Mouse (Mus musculus) forebrain, embryonic 15.5 days (tissue): Measurements from ENCODE around the gene Gm12216. TPM values are rescaled to one million over a fixed set of nuclear protein-coding genes. Genes with fewer than 3 reads are reported as not detected.

Experiments used
- ATAC-seq: fragments of 200-750 bp; cut with Nextera tagmentation; replicated peaks from 2 replicates; pipeline ENCODE4 v1.8.0; 2017; ENCODE audit warnings: mild to moderate bottlenecking, moderate TSS enrichment, moderate library complexity
- H3K27ac ChIP-seq: fragments of 300-500 bp; sonication (generic); replicated peaks from 2 replicates; pipeline ENCODE4 v1.5.1; 2015; ENCODE audit warnings: mild to moderate bottlenecking, inconsistent platforms
- H3K27me3 ChIP-seq: fragments of 300-500 bp; sonication (generic); 2 replicates; pipeline ENCODE4 v1.6.1; 2015; ENCODE audit warnings: inconsistent platforms
- H3K36me3 ChIP-seq: fragments of 300-500 bp; sonication (generic); 2 replicates; pipeline ENCODE4 v1.6.1; 2015; ENCODE audit warnings: mild to moderate bottlenecking, inconsistent platforms
- H3K4me1 ChIP-seq: fragments of 300-500 bp; sonication (generic); 2 replicates; pipeline ENCODE4 v1.6.1; 2015; ENCODE audit warnings: inconsistent platforms
- H3K4me2 ChIP-seq: fragments of 300-500 bp; sonication (generic); replicated peaks from 2 replicates; pipeline ENCODE4 v1.6.1; 2015; ENCODE audit warnings: mild to moderate bottlenecking, inconsistent platforms
- H3K4me3 ChIP-seq: fragments of 300-500 bp; sonication (generic); 2 replicates; pipeline ENCODE4 v1.5.1; 2015; ENCODE audit warnings: mild to moderate bottlenecking, inconsistent platforms
- H3K9ac ChIP-seq: fragments of 300-500 bp; sonication (generic); replicated peaks from 2 replicates; pipeline ENCODE4 v1.6.1; 2015; ENCODE audit warnings: mild to moderate bottlenecking, inconsistent platforms
- H3K9me3 ChIP-seq: fragments of 300-500 bp; sonication (generic); 2 replicates; pipeline ENCODE4 v1.6.1; 2016; ENCODE audit warnings: inconsistent platforms
- WGBS: fragments of 180-500 bp; shearing (Covaris S2); methylation state at CpG from one replicate; pipeline ENCODE4 v1.1.7; 2015; ENCODE audit warnings: mixed read lengths; 5-methylcytosine and 5-hydroxymethylcytosine counted together
- microRNA-seq: library from miRNA; unstranded; fragments of <30 nt; microRNA quantifications from one replicate; pipeline ENCODE4, GENCODE M21; 2016
- polyA plus RNA-seq: library from polyadenylated mRNA; unstranded; fragments of >200 nt; fragmentation: Nextera tagmentation; extraction: Ambion mirVana; gene quantifications from 2 replicates; pipeline ENCODE4 v1.2.1, GENCODE M21; 2015

Gm12216 gene
- polyA plus RNA-seq, 1 experiment from 2014 or later, result not detected

DNA sequence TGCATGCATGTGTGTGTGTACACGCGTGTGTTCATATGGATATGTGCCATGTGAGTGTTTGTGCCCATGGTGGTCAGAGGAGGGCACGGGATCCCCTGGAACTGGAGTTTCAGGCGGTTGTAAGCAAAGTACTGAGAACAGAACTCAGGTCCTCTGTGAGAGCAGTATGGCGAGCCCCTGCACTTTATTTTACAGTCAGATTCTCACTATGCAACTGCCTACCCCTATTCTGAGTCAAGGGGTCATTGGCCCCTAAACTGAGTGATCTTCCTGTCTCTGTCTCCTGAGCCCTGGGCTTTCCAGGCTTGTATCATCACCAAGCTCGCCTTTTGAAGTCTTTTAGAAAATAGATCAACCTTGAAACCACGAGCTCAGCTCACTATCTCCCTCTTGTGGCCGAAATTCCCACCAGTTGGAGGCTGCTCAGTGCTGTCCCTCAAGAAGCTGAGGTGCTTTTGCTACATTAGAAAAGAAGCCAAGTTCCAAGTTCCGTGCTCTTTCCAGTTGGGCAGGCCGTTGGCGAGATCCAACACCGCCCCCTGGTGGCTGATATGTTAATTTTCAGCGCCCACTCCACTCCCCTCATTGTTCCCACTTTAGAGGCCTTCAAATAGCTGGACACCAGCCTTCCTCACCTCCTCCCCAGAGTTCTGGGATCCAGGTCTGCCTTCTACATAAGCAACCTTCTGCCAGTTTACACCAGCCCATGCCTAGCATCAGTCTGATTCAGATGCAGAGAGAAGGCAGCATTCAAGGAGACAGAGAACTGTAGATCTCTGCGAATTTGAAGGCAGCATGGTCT lies 122.1 kb downstream of the Gm12216 start:
- Histone ChIP-seq H3K27me3 (no peaks in the 10 kb centered on the region), H3K9ac (no peak overlapping the region), H3K4me1 (no peaks in the 10 kb centered on the region), H3K4me2 (no peak overlapping the region), H3K9me3 (no peaks in the 10 kb centered on the region), H3K4me3 (no peak overlapping the region), H3K27ac (no peak overlapping the region), H3K36me3 (no peaks in the 10 kb centered on the region)
- WGBS, result 48% methylated on average over 14 of the region's 14 CpGs
- peak; percentile 32 for ATAC-seq

DNA sequence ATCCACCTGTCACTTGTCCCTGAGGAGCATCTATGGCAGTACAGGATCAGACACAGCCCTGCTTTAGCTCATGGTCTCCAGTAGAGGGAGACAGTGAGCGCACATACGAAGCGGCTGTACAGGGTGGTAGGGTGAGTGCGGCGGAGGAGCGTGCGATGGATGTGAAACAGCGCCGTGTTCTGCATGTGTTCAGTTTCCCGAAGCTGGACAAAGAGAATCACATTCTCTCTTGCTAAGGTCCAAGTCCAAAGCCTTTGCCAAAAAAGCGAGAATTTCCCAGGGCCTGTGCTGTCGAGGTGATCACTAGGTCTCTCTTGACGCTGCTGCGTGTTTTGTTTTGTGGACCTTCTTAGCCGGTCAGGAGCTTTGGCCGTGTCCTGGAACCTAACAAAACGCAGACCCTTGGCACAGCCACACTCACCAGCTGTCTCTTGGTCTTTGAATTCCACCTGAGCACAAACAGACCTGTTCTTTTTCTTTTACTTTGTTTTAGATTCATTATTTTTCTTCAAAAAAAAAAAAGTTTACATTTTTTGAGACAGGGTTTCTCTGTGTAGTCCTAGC lies 123.3 kb downstream of the Gm12216 start:
- Histone ChIP-seq H3K4me3 (peak overlapping the region; percentile 18), H3K9ac (0 out of 2 replicates have a peak overlapping the region, but pooled peaks have one; percentile 27), H3K9me3 (no peaks in the 10 kb centered on the region), H3K27me3 (no peaks in the 10 kb centered on the region), H3K4me1 (no peaks in the 10 kb centered on the region), H3K4me2 (peak overlapping the region; percentile 45), H3K36me3 (no peaks in the 10 kb centered on the region), H3K27ac (no peak overlapping the region)
- peak; percentile 92 for ATAC-seq
- WGBS, result 24% methylated on average over 17 of the region's 17 CpGs

DNA sequence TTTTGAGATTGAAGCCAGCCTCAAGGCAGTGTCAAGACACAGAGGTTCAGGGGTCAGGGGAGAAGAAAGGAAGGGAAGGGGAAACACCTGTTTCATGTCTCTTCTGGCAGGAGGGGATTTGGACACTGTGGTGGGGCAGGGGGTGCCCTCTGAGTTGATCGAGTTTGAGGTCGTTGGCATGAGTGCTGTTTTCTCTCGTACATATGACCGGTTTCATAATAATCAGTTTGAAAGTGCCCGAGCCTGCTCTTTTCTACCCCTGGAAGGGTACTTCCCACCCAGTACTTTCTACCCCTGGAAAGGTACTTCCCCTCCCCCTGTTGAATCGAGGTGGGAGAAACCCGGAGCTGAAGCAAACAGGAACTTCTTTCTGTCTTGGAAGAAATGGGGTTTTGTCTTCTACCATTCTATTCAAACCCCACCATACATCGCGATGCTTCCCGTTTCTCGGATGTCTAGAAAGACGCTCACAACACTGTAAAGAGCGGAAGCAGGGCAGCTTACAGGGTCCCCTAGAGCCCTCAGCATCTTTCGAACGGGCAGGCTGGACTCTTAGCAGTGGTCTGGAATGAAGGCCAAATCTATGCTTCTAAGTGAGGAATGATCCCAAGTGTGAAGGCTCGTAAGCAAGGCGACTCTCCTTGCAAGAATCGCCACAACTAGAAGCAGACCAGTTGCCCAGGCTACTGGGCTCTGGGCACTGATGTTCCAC lies 123.9 kb downstream of the Gm12216 start:
- WGBS, result 74% methylated on average over 18 of the region's 18 CpGs
- Histone ChIP-seq H3K9ac (no peak overlapping the region), H3K4me3 (no peak overlapping the region), H3K36me3 (no peaks in the 10 kb centered on the region), H3K27ac (no peak overlapping the region), H3K27me3 (no peaks in the 10 kb centered on the region), H3K4me2 (peak overlapping the region; percentile 45; the same call in 1 of the 2 replicates), H3K9me3 (no peaks in the 10 kb centered on the region), H3K4me1 (no peaks in the 10 kb centered on the region)
- 0 out of 2 replicates have a peak, but pooled peaks have one; percentile 11 for ATAC-seq

DNA sequence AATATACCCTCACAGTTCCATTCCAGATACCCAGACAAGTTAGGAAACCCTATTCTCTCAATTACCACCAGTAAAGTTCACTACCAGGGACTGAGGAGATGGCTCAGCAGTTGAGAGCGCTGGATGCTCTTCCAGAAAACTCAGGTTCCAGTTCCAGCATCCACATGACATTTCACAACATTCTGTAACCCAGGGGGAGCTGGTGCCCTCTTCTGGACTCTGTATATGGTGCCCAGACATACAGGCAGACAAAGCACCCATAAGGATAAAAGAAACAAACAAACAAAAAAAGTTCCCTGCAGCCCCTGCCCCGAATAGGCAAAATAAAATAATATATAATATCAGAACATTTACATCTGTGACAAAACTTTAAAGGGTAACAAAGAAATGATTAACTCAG lies 124.6 kb downstream of the Gm12216 start:
- Histone ChIP-seq H3K9me3 (no peaks in the 10 kb centered on the region), H3K4me3 (no peak overlapping the region), H3K36me3 (no peaks in the 10 kb centered on the region), H3K9ac (no peak overlapping the region), H3K4me1 (no peaks in the 10 kb centered on the region), H3K27ac (no peak overlapping the region), H3K4me2 (no peak overlapping the region), H3K27me3 (no peaks in the 10 kb centered on the region)
- WGBS, result 80% methylated on average over 2 of the region's 2 CpGs
- ATAC-seq, result no peak

DNA sequence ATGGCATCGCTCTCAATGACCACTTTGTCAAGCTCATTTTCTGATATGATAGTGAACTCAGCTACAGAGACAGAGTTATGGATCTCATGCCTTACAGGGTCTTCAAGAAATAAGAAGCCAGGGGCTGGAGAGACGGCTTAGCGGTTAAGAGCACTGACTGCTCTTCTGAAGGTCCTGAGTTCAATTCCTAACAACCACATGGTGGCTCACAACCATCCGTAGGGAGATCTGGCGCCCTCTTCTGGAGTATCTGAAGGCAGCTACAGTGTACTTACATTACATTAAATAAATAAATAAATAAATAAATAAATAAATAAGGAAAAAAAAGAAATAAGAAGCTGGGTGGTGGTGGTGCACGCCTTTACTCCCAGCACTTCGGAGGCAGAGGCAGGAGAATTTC lies 125.2 kb downstream of the Gm12216 start:
- Histone ChIP-seq H3K9ac (no peak overlapping the region), H3K4me2 (no peak overlapping the region), H3K4me1 (no peaks in the 10 kb centered on the region), H3K27me3 (no peaks in the 10 kb centered on the region), H3K36me3 (no peaks in the 10 kb centered on the region), H3K4me3 (no peak overlapping the region), H3K9me3 (no peaks in the 10 kb centered on the region), H3K27ac (no peak overlapping the region)
- WGBS, result 87% methylated on average over 7 of the region's 7 CpGs
- ATAC-seq, result no peak

Small RNAs within 50 kb of the gene (microRNA-seq; reads per million reads assigned to microRNA genes)
- gene Mir7671, result not detected

Other genes with a start within 250 kb of the Gm12216 start
- 3.9 and 4.3 TPM in 2 replicates for gene Il4, start 240.6 kb downstream of the Gm12216 start, polyA plus RNA-seq
- not detected in 2 replicates for gene Il13, start 224.6 kb downstream of the Gm12216 start, polyA plus RNA-seq
- gene Rad50, start 151.9 kb downstream of the Gm12216 start, polyA plus RNA-seq, result 14.0 and 15.2 TPM in 2 replicates
- gene Il5, start 138.5 kb downstream of the Gm12216 start, polyA plus RNA-seq, result not detected in 2 replicates
- gene Irf1, start 89.2 kb downstream of the Gm12216 start, polyA plus RNA-seq, result 2.9 and 3.3 TPM in 2 replicates
- not detected in 2 replicates for gene Gm17334, start 86.1 kb downstream of the Gm12216 start, polyA plus RNA-seq
- gene Slc22a5, start 32.4 kb upstream of the Gm12216 start, polyA plus RNA-seq, result 10.2 and 10.9 TPM in 2 replicates
- 0.84 and 1.2 TPM in 2 replicates for gene Slc22a21, start 121.1 kb upstream of the Gm12216 start, polyA plus RNA-seq
- 1.1 and 1.2 TPM in 2 replicates for gene Slc22a4, start 168.8 kb upstream of the Gm12216 start, polyA plus RNA-seq
- 42.8 TPM in 2 replicates for gene Pdlim4, start 209.8 kb upstream of the Gm12216 start, polyA plus RNA-seq
- 6.0 and 6.7 TPM in 2 replicates for gene P4ha2, start 240.8 kb upstream of the Gm12216 start, polyA plus RNA-seq